Mouse (Mus musculus): ENCODE results near the gene Olfr1535. TPM values are rescaled to one million over a fixed set of nuclear protein-coding genes. Genes with fewer than 3 reads are reported as not detected.

The Olfr1535 gene
- polyA plus RNA-seq (2012): not detected in 2 replicates

- TF ChIP-seq GATA1 (IDR thresholded peaks at IDR 0.05; ENCODE audit: low read length): no peak
These were observed at the start of gene Olfr1535 for GRCm38 (mm10) chr13:21559793-21560192. Gene Olfr1535 (minus strand): TSS chr13:21559893.

GRCm38 (mm10) chr13:21591618-21592017 lies 31.9 kb upstream of the Olfr1535 start:
- no peak for TF ChIP-seq GATA1 (IDR thresholded peaks at IDR 0.05; ENCODE audit: low read length)

GRCm38 (mm10) chr13:21581659-21582058 lies 22.0 kb upstream of the Olfr1535 start, which contains the start of gene Olfr1364:
Gene Olfr1364 (minus strand): TSS chr13:21581759.
- no peak for TF ChIP-seq GATA1 (IDR thresholded peaks at IDR 0.05; ENCODE audit: low read length)

GRCm38 (mm10) chr13:21550416-21551110 lies 9.1 kb downstream of the Olfr1535 start:
- TF ChIP-seq GATA1 (IDR thresholded peaks at IDR 0.05; ENCODE audit: low read length): no peak

- TF ChIP-seq GATA1 (IDR thresholded peaks at IDR 0.05; ENCODE audit: low read length): no peak
These were observed 10.2 kb downstream of the Olfr1535 start for GRCm38 (mm10) chr13:21549487-21549886.

- no peak for TF ChIP-seq GATA1 (IDR thresholded peaks at IDR 0.05; ENCODE audit: low read length)
These were observed 17.0 kb downstream of the Olfr1535 start, which contains the start of gene Olfr1366 for GRCm38 (mm10) chr13:21542708-21543107. Gene Olfr1366 (minus strand): TSS chr13:21542808.

GRCm38 (mm10) chr13:21530781-21531201 lies 28.9 kb downstream of the Olfr1535 start, which contains the start of gene Zkscan8:
Gene Zkscan8 (minus strand): TSS chr13:21531120.
- TF ChIP-seq GATA1 (IDR thresholded peaks at IDR 0.05; ENCODE audit: low read length): no peak

GRCm38 (mm10) chr13:21530136-21530535 lies 29.6 kb downstream of the Olfr1535 start:
- no peak for TF ChIP-seq GATA1 (IDR thresholded peaks at IDR 0.05; ENCODE audit: low read length)

- no peak for TF ChIP-seq GATA1 (IDR thresholded peaks at IDR 0.05; ENCODE audit: low read length)
These were observed 53.5 kb downstream of the Olfr1535 start for GRCm38 (mm10) chr13:21506221-21506649.

Other genes with a start within 250 kb of the Olfr1535 start
- gene Gpx6, start 247.8 kb downstream of the Olfr1535 start, polyA plus RNA-seq (2012): not detected in 2 replicates
- not detected in 2 replicates for gene Olfr1367, start 213.0 kb downstream of the Olfr1535 start, polyA plus RNA-seq (2012)
- 2.9 and 3.9 TPM in 2 replicates for gene Zscan12, start 197.1 kb downstream of the Olfr1535 start, polyA plus RNA-seq (2012)
- 3.7 and 4.9 TPM in 2 replicates for gene Zkscan3, start 157.1 kb downstream of the Olfr1535 start, polyA plus RNA-seq (2012)
- 0.17 and 0.22 TPM in 2 replicates for gene Pgbd1, start 118.8 kb downstream of the Olfr1535 start, polyA plus RNA-seq (2012)
- gene Zscan26, start 106.2 kb downstream of the Olfr1535 start, polyA plus RNA-seq (2012): 2.7 and 3.1 TPM in 2 replicates
- 1.1 and 1.9 TPM in 2 replicates for gene Nkapl, start 91.4 kb downstream of the Olfr1535 start, polyA plus RNA-seq (2012)
- gene Zkscan4, start 81.0 kb downstream of the Olfr1535 start, polyA plus RNA-seq (2012): not detected in 2 replicates
- gene Gm10065, start 80.5 kb downstream of the Olfr1535 start, polyA plus RNA-seq (2012): not detected in 2 replicates
- gene AK157302, start 64.7 kb downstream of the Olfr1535 start, polyA plus RNA-seq (2012): 0.04 TPM in 1 of 2 replicates, not detected in the other
- gene Gm11273, start 58.5 kb downstream of the Olfr1535 start, polyA plus RNA-seq (2012): 16.7 and 23.3 TPM in 2 replicates
- gene Zkscan8, start 28.8 kb downstream of the Olfr1535 start, polyA plus RNA-seq (2012): 5.9 and 6.2 TPM in 2 replicates
- gene Olfr1366, start 17.1 kb downstream of the Olfr1535 start, polyA plus RNA-seq (2012): not detected in 2 replicates
- gene Olfr1364, start 21.9 kb upstream of the Olfr1535 start, polyA plus RNA-seq (2012): not detected in 2 replicates
- not detected in 2 replicates for gene Olfr1362, start 54.1 kb upstream of the Olfr1535 start, polyA plus RNA-seq (2012)
- gene Olfr11, start 82.6 kb upstream of the Olfr1535 start, polyA plus RNA-seq (2012): not detected in 2 replicates
- gene Olfr1361, start 103.5 kb upstream of the Olfr1535 start, polyA plus RNA-seq (2012): not detected in 2 replicates
- not detected in 2 replicates for gene Olfr1360, start 117.5 kb upstream of the Olfr1535 start, polyA plus RNA-seq (2012)
- not detected in 2 replicates for gene Olfr1359, start 138.2 kb upstream of the Olfr1535 start, polyA plus RNA-seq (2012)
- gene Hist1h2bl, start 156.2 kb upstream of the Olfr1535 start, polyA plus RNA-seq (2012): 9.8 and 10.6 TPM in 2 replicates
- 372 and 421 TPM in 2 replicates for gene Hist1h2ai, start 156.5 kb upstream of the Olfr1535 start, polyA plus RNA-seq (2012)
- 53.9 and 54.4 TPM in 2 replicates for gene Hist1h3h, start 157.8 kb upstream of the Olfr1535 start, polyA plus RNA-seq (2012)
- 1.9 and 2.1 TPM in 2 replicates for gene Hist1h2bm, start 162.2 kb upstream of the Olfr1535 start, polyA plus RNA-seq (2012)
- 1.9 and 2.4 TPM in 2 replicates for gene Hist1h4j, start 175.2 kb upstream of the Olfr1535 start, polyA plus RNA-seq (2012)
- gene Hist1h4k, start 190.6 kb upstream of the Olfr1535 start, polyA plus RNA-seq (2012): 22.6 and 25.4 TPM in 2 replicates
- 69.0 and 85.5 TPM in 2 replicates for gene Hist1h2ak, start 193.9 kb upstream of the Olfr1535 start, polyA plus RNA-seq (2012)
- gene Hist1h2bn, start 194.2 kb upstream of the Olfr1535 start, polyA plus RNA-seq (2012): 1.4 and 1.7 TPM in 2 replicates
- 3.3 and 4.5 TPM in 2 replicates for gene Hist1h1b, start 220.7 kb upstream of the Olfr1535 start, polyA plus RNA-seq (2012)
- 36.7 and 37.8 TPM in 2 replicates for gene Hist1h3i, start 223.5 kb upstream of the Olfr1535 start, polyA plus RNA-seq (2012)
- 16.6 and 26.9 TPM in 2 replicates for gene Hist1h2an, start 227.3 kb upstream of the Olfr1535 start, polyA plus RNA-seq (2012)
- 5.5 and 8.7 TPM in 2 replicates for gene Hist1h2bp, start 227.6 kb upstream of the Olfr1535 start, polyA plus RNA-seq (2012)

Measured in G1E-ER4 (cell line).